Mouse (Mus musculus) lung, adult 2 months (tissue): ENCODE measurements around the gene Ppan.

Source experiments
- CTCF ChIP-seq: fragments of 200-500 bp; IDR thresholded peaks from 2 replicates; pipeline ENCODE4 v1.5.1; 2011; ENCODE audit warnings: mild to moderate bottlenecking, low read length, control low read depth; ENCODE audit not compliant: insufficient read depth
- POLR2A ChIP-seq: fragments of 200-500 bp; IDR thresholded peaks from 2 replicates; pipeline ENCODE4 v1.6.1; 2011; ENCODE audit warnings: low read depth, mild to moderate bottlenecking, control low read depth, low read length, borderline replicate concordance; ENCODE audit errors: extremely low read depth

- no peak for TF ChIP-seq CTCF
- no peak for TF ChIP-seq POLR2A
Observed at GRCm38 (mm10) chr9:20850179-20850578, 37.8 kb upstream of the Ppan start.
